Mouse (Mus musculus): ENCODE measurements at regions not wholly inside any gene's neighbourhood (a gene's known extent, or its start where the extent isn't known, plus 50 kb on each side); places are given as distances from the start of the nearest gene placed in this dataset.
"Not testable (repeated sequence)": the region's sequence is repeated elsewhere in the genome, so short reads cannot be mapped to it uniquely, and the experiment has no call there.

DNA sequence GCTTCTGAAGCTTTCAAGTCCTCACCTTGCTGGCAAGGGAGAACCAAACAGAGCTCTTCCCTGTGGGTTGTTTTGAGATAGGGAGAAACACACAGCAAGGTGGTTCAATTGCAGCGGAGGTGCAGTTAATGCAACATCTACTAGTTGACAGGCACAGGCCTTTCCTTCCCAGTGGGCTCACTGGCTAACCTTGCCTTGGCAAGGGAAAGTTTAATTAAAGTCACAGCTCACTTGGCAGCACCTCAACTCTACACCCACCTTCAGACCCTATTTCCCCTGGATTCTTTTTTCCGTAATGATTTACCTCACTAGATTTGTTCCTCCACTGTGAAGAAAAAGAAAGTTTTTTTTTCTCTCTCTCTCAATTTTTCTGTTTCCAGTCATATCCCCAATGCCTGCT, 314.5 kb downstream of the Tlr4 start:
- DNase-seq, result no peak

DNA sequence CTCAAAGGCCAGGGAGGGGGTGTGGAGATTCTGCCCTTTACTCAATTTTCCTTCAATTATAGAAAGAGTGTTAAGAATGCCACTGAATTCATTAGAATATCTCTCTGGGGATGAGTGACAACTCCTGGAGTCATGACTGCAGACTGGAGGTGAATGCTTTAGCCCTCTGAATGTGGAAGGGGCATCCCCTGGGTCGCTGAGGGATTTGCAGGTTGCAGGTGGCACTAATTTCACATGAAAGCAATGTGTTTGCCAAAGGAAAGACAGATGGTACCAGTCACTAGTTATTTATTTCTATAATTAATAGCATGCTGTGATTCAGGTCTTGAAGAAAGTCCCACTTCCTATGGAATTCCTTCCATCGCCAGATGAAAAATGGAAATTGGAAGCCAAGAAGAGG, 321.1 kb downstream of the Tlr4 start:
- no peak for DNase-seq

DNA sequence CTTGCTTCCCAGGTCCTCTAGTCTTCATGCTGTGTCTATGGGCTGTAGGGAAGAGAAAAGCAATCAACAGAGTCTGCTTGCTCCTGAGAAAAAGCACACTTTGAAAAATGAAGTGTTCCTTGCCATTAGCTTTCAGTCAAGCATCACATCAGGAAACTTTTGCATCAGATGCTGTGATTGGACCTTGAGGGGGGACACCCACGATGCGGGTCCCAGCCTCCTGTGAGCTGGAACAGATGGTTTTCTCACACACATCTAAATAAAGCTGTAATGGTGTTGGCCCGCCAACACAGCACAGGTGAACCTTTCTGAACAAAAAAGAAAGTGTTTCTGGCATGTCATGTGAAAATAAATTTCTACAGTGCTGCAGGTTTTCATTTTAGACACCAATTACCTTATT, 335.3 kb downstream of the Tlr4 start:
- DNase-seq, result no peak

DNA sequence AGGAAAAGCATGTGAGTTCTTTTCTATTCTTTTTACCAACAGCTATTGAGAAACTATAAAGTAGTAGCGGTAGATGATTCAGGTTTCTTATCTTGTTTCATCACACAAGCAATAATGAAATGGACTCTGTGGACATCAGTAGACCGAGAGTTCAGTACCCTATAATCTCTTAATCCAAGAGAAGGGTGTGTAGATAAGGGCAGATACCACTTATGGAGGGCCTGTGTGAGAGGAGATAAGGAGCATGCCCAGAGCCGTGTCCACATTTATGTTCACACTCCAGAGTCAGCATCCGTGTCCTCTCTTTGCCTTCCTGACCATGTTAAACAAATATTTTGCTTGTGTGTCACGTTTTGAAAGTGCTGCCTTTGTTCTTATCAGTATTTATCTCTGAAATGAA, 340.3 kb downstream of the Tlr4 start:
- DNase-seq, result no peak

DNA sequence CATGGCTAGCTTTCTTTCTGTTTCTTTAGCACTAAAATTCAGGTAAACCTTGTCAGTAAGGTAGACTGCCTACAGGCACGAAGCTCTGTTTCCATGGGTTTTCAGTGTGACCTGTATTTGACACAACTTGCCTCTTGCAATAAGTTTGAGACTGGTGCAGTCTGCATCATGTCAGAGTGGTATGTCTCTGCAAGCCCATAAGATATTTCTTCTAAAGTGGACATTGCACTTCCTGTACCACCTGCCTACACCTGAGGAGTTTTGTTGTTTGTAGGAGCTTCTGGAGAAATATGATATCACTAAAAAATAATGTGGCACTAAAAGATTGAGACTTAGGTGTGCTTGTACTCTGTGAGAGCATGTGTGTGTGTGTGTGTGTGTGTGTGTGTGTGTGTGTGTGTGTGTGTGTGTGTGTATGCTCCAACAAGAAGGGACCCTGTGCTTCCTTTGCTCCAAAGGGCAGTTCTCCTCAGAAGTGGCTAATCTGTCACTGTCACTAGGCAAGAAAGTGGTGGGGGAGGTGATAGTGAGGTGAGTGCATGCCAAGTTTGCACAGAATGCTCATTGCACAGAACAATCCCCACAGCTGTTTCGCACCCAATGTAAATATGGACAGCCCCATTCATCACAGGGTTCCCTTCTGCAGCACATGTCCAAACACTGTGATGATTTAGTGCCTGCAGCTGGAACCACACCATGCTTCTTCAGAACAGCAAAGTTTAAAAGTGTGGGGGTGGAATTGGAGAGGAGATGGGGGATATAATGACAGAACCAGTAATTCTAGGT, 360.5 kb downstream of the Tlr4 start:
- no peak for DNase-seq

DNA sequence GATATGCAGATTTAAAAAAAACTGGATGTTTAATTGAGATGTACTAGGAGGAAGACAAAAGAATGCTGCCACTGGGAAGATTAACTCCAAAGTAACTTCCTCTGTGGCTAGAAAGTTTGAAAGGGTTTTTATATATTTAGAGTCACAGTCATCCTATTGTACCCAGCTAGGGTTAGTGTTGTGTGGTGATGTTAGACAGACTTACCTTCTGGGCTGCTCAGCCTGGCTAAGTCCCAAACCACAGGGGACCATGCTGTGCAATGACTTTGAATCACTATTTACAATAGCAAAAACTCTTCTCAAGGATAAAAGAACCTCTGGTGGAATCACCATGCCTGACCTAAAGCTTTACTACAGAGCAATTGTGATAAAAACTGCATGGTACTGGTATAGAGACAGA, 363.2 kb downstream of the Tlr4 start:
- DNase-seq, result no peak

DNA sequence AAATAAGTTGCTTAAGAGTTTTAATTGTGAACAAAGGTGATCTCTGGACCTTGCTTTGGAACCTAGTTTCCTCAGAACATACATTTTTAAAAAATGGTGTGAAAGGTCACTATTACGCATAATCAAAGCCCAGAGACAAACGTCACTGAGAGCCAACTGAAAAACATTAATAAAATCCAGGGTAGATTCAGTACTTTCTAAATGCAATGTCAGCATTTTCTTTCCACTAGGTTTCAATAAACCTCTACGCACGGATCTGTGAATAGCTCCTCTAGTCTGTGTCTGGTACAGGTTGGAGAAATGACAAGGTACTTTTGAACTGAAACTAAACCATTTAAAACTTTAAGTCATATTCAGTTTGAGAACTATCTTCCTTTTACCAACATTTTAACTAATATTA, 367.0 kb downstream of the Tlr4 start:
- no peak for DNase-seq

DNA sequence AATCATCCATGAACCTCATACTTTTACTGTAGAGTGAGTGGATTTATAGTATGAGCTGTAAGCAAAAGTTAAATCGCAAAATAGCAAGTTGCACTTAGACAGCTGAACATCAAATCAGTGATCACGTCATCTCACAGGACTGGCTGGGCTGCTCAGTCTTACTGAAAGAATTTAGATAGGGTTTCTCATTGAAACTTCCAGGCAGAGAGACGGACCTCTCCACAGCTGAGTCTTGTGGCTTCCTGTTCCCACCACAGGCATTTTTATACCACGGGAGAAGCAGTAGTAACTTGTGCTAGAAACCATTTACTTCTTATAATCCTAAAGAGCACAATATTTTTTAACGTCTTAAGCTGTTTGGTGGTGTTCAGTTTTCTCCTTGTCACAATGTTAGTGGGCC, 369.5 kb downstream of the Tlr4 start:
- DNase-seq, result no peak

DNA sequence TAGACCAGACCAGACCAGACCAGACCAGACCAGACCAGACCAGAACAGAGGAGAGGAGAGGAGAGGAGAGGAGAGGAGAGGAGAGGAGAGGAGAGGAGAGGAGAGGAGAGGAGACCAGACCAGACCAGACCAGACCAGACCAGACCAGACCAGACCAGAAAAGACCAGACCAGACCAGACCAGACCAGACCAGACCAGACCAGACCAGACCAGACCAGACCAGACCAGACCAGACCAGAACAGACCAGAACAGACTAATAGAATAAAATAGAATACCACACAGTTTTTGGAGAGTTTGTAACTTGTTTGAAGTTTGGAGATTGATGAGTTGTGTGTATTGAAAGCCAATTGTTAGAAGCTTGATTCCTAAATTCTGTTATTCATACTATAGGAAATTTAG, 381.0 kb downstream of the Tlr4 start:
- peak; percentile 21 for DNase-seq

DNA sequence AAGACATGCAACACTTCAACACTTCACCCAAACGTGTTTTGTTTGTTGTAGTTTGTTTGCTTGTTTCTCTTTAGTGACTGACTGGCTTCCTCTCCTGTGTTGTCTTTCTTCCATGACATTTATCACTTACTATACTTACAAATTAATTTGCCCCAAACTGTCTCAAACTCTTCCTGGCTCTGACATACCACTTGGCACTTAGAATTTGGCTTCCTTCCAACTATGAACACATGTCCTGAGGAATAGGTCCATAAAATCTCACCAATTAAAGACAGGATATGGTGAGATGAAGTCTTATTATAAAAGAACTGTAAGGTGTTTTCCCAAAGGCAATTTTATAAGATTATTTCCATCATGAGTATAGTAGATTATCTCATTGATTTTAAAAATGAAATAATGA, 386.0 kb downstream of the Tlr4 start:
- no peak for DNase-seq

DNA sequence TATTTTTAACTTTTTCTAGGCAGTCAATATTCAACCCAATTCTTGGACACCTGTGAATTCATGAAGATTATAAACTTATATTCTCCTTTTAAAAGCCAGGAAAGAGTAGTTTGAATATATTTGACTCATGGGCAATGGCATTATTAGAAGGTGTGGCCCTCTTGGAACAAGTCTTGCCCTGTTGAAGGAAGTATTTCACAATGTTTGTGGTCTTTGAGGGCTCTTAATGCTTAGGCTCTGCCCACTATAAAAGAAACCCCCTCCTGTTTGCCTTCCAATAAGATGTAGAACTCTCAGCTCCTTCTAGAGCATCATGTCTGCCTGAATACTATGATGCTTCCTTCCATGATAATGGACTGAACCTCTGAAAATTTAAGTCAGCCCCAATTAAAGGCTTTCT, 397.1 kb downstream of the Tlr4 start:
- no peak for DNase-seq

DNA sequence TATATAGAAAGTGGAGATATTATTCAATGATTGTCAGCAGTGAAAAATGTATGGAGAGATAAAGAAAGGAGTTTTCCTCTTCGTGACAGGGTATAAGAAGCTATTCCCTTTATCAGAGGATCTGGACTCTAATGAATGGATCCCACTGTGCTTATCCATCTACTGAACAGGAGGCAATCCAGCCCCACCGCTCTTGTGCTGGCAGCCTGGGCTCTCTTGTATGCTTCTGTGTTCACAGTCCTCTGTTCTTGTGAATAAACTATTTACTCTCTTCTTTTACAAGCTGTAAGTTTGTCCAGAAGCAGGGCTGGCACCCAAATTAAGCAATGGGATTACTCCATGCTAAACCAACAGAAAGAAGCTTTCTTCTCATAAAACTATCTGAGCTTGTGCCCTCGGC, 401.8 kb downstream of the Tlr4 start:
- DNase-seq, result no peak

DNA sequence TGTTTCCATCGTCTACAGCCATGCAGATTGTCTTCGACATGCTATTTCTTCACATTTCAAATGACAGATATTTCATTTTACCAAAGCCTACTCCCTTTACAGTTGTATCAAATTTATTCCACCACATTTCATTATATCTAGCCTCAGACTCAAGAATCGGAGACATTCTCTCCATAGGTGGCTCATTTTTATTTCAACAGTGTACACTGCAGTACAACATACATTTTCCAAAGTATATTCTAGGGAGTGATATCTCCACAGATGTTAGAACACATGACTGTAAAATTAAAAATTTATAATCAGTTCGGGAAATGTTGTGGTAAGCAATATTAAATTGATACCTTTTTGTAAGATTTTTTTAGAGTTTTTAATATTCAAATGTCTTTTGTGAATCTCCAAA, 446.2 kb downstream of the Tlr4 start:
- no peak for DNase-seq

DNA sequence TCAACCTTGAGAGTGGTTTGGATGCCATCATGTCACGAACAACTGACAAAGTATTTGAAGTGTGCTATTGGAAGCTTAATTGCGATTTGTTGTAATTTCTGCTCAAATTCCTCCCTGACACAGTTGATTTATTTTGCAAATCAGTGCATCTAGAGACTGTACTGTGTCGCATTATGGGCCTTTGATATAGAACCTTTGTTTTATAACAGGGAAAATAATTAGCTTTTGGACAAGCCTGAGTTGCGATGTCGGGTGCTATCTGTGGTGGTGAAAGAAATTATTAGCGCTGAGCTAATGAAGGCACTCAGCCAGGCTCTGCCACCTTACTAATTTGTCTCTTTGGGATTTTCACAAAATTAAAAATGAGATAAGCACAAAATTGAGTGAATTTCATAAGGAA, 473.6 kb downstream of the Tlr4 start:
- no peak for DNase-seq

DNA sequence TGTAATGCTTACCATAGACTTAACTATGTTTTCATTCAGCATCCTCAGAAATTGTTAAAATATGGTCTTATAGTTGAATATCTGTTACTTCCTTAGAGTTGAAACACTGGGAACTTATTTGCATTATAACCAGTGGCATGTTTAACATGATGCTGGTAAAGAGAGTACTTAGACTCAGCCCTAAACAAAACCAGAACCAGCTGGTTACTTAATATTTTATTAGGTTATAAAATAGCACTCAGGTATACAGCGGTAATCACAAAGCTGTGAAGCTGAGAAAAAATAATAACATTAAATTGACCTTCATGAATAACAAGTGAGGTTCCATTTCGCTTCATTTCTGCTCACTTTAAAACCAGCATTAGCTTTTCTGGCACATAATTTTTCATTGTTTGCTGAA, 474.4 kb downstream of the Tlr4 start:
- DNase-seq, result no peak

DNA sequence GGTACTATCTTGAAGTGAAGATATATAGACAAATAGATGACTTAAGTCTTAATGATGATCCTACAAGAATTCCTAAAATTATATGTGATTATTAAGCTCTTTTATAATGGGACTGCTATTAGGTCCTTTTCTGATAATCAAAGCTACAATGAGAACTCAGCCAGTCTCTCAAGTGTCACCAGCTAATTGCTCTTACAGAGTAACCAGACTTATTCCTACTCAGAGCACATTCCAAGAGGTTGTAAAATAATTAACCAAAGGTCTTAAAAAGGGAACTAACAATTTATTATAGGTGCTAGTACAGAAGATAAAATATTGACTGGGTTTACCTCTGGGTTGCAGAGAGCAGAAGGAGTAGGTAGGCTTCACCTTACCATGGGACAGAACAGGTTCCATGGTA, 492.7 kb downstream of the Tlr4 start:
- DNase-seq, result not testable (repeated sequence)
